Mouse (Mus musculus) activated CD4-positive, CD25-positive, alpha-beta regulatory T cell, adult 4 months (primary cell): ENCODE results near the gene Agap3. TPM values are rescaled to one million over a fixed set of nuclear protein-coding genes. Genes with fewer than 3 reads are reported as not detected.
A peak's percentile ranks its signal among the peaks of the same experiment; 100 is the strongest.

Source experiments
- ATAC-seq: one replicate; pipeline ENCODE4 v1.8.0; 2017
- polyA plus RNA-seq, 2 experiments: library from polyadenylated mRNA; unstranded; fragments of 100-300 nt; shearing (Covaris generic); gene quantifications; one replicate each; pipeline ENCODE4 v1.2.1; 2017

The Agap3 gene
- polyA plus RNA-seq, 2 experiments from 2014 or later: 3.9 to 6.0 TPM

DNA sequence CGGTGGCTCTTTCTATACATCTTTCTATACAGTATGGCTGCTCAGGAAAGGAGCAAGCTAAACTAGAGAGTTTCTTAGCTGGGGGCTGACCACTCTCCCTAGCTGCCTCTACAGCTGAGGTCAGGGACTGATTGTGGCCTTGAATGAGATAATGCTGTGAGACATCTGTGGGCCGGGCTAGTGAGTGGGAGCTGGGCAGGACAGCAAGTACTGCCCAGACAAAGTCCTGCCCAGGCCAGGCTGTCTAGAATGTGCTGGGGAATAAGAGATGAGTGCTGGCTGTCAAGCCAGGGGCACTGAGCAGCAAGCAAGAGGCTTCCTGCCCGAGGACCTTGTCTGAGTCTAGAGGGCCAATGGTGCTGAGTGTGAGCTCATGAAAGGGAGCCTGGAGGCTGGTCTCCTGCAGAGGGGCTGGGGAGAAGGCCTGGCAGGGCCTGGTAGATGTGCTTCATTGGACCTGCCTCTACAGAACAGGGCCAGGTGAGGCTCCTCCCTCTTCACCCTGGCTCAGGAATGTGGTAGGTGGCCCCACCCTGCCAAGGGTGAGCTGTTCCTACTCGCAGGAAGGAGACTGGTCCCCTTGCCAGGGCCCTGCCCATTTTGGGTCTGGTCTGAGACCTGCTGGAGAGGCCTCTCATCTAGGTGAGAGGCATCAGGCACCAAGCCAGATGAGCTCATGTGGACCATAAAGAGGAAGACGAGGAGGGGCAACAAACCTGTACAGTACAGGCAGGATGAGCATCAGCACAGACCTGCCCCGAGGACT, 23.7 kb downstream of the Agap3 start:
- no peak for ATAC-seq

DNA sequence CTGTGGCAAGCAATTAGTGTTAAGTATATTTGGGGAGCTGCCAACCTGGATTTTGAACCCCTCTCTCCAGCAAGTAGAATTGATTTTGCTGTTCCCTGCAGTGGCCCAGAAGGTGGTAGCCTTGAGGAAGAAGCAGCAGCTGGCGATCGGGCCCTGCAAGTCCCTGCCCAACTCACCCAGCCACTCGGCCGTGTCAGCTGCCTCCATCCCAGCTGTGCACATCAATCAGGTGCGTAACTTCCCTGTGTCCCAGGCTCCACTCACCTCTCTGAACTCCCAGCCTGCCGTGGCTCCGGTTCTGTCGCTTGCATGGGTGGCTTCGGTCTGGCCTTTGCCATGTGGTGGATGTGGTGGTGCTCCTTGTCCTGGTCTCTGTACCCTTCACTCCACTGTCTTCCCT, 25.9 kb downstream of the Agap3 start:
- no peak for ATAC-seq

DNA sequence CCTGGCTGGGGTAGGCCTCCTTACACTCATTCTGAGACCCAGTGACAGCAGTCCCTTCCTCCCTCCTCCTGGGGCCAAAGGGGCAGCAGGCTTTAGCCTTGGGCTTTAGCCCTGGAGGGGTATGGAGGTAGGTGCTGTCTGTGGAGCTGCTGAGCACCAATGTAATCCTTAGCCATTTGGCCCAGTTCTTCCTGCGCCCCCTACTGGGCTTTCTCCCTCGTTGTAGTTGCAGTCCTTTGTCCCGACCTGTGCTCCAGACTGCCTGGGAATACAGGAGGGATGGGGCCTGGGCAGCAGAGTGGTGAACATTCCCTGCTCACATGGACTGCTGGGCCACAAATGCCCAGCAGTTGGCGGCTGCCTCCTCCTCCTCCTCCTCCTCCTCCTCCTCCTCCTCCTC, 29.7 kb downstream of the Agap3 start:
- ATAC-seq: no peak

DNA sequence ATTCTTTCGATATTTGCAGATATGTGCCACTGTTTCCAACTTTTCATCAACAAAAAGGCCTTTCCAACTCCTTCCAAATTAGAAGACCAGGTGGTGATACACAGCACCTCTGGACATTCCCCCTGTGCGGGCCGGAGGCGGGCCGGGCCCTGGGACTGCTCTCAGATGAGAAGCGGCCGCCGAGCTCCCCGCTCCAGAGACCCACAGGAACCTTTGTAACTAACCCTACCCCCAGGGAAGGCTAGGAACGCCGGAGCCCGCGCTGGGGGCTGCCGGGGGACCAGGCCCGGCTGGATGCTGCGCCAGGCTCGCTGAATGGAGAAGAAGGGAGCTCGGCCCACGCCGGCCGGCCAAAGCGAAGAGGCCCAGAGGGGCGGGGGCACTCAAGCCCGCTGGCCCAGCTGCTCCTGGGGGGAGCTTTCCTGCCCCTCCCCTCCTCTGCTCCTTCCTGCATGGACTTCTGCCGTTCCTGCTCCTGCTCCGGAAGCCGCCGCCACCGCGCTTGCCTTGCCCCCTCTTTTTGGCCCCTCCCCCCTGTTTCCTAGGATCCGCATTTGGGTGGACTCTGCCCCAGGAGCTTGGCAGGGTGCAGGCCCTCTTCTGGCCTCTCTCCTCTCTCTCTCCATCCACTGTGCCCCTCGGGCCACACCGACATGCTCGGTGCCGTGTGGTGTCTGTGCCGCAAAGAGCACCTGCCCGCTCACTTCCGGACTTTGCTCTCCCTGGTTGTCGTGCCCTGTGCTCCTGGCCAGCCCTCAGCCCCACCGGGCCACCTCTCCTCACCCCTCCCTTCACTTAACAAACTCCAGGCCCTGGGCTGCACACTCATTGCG, 30.5 kb downstream of the Agap3 start:
- ATAC-seq: no peak

GRCm38 (mm10) chr5:24483326-24483725, 31.3 kb downstream of the Agap3 start:
- peak; percentile 57 for ATAC-seq

DNA sequence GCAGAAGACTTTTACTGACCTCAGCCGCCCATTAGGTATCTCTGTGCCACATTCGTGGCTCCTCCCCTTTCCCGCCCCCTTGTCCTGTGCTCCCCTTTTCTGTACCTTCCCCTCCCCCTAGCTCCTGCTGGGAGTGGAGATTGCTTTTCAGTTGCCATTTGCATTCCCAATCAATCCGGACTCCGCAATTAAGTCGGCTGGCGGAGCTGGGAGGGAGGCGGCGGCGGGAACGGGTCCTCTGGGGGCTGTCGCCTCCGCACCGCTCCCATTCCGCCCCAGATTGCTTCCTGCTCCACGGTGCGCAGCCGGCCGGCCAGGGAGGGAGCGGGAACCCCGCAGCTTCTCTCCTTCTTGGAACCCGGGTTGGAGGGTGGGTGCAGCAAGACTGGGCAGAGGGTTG, 33.0 kb downstream of the Agap3 start:
- no peak for ATAC-seq

DNA sequence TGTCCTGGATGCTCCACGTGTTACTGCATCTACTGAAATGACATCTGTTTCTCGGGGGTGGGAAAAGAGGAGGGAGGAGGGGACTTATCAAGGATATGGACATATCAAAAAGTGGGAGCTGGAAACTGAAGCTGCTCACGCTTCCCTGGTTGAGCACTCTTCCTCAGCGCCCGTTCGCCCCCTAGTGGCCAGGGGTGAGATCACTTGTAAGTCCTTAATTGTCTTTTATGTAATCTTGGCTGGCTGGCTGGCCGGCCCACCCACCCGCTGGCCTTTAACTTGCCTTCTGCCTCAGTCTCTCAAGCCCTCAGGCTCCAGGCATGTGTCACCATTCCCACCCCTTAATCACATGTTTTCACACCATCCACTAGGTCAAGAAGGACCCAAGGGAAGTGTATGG, 34.1 kb downstream of the Agap3 start:
- ATAC-seq: no peak

DNA sequence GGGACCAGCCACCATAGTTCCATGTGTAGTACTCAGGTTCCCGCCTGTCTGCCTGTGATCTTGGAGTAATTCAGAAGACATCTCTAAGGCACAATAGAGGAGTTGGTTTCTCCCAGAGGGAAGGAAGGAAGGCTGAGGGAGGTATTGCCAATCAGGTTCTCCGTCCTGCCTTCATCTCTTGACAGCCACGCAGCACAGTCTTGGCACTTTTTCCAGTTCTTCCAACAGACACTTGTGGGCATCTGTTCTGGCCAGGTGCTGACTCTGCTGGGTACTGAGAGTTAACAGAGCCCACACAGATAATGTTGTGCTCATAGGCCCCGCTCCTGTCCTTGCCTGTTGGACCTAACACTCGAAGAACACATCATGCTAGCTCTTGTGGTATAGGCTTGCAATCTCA, 34.8 kb downstream of the Agap3 start:
- no peak for ATAC-seq

DNA sequence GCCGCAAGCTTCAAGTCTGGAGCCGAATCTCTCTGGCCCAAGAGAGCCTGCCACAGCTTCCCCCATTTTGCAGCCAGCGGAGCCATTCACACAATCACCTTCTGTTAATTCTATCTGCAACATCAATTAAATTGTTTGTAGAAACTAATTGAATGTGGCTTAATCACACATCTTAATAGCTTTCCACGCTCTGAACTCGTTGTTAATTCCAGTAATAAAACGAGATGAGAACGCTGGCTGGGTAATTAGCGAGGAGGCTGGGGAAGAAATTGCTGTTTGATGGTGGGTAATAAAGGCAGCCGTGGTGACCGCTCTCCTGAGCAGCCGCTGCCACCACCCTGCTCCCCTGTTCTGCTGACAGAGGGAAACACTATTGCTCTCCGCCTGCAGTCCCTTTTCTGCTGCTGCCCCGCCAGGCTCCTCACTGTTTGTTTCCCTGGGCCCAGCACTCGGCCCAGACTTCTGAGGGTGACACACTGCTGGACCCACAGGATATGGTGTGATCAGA, 38.5 kb downstream of the Agap3 start:
- no peak for ATAC-seq

DNA sequence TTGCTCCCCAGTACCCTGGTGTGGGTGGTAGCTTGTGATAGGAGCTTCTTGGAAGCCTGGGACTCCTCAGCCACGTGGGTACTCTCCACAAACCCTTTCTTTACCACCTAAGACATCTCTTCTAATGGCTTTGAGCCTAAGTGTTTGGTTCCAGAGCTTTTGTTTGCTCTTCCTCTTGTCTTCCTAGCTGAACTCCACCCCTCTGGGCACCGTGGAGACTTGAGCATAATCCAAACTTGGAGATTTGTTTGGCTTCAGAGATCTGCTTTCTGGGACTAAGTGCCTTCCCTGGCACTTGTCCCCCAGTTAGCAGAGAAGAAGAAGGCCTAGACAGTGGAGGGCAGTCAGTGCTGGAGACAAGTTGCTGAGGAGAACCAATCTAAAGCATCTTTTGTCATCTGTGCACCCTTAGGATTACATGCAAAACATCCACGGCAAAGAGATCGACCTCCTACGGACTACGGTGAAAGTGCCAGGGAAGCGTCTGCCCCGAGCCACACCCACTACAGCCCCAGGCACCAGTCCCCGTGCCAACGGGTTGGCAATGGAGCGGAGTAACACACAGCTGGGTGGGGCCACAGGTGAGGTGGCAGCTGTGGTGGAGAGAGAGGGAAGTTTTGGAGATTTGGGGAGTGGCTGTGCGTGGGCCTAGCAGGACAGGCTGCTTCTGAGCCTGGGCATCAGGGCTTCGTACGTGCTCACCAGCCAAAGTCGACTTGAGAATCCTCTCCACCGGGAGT, 40.7 kb downstream of the Agap3 start:
- no peak for ATAC-seq

DNA sequence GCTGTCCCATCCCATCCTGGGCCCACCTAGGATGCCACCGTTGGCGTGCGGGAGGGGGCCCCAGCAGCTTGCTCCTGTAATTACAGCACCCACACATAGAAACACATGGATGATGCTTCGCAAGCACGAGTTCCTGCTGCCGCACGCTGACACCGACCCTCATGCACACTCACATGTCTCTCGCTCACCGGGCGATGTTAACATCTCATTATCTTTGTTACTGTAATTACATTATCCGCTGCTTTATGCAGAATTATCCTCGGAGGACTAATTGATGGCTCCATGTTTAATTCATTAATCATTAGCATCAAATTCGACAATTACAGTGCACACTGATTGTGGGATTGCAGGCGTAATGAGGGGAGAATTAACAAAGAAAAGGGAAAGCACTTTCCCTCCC, 43.0 kb downstream of the Agap3 start:
- no peak for ATAC-seq

- ATAC-seq: no peak
Measured at GRCm38 (mm10) chr5:24496756-24497155, 44.8 kb downstream of the Agap3 start.

- no peak for ATAC-seq
Measured at GRCm38 (mm10) chr5:24497526-24497925, 45.5 kb downstream of the Agap3 start.

DNA sequence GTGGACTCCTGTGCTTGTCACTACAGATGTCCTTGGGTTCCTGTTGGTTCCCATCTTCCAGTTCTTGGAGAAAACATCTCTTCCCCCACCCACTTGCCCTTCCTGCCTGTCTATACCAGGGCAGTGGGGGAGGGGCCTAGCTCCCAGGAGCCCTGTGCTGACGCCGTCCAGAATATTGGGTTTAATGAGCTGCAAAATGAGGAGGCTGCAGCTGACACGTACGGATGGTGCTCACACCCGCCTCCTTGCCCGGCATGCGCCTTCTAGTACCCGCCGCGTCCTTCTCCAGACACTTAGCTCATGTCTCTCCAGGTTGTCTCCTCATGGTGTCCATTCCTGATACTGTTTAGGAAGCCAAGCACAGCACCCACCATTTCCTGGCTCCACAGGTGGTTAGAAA, 47.1 kb downstream of the Agap3 start:
- ATAC-seq: no peak

- no peak for ATAC-seq
Measured at GRCm38 (mm10) chr5:24500851-24501250, 48.9 kb downstream of the Agap3 start.

DNA sequence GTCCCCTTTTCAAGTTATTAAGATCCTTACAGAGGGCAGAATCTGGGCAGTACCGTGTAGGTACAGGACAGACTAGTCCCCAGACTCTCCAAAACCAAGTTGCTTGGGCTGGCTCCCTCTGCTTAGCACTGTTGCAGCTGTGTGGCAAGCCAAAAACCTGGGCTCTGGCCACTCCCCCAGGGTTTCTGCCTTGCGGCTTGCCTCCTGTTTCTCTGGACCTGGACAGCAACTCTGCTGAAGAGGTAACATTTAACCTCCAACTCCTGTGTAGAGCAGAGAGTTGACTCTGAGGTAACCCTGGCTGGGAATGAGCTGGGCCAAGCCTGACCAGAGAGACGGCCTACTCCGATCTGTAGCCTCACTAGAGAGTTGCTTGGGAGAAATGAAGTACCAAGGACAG, 50.8 kb downstream of the Agap3 start:
- ATAC-seq: no peak

DNA sequence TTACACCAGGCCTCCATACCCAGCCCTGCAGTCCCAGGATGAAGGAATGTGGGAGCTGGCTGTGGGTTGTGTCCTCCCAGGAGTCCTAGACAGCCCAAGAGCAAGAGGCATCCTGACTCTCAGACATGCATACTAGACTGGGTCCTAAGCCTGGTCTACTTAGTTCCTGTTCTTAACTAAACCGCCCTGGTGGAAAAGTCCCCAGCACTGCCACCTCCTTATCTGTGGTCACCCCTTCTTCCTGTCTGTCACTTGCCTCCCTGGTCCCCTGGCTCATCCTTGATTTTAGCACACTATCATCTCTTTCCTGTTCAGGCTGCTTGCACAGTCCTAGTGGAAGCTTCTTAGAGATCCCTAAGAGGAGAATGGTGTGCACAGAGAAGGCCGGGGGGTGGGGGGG, 53.5 kb downstream of the Agap3 start:
- peak; percentile 79 for ATAC-seq

DNA sequence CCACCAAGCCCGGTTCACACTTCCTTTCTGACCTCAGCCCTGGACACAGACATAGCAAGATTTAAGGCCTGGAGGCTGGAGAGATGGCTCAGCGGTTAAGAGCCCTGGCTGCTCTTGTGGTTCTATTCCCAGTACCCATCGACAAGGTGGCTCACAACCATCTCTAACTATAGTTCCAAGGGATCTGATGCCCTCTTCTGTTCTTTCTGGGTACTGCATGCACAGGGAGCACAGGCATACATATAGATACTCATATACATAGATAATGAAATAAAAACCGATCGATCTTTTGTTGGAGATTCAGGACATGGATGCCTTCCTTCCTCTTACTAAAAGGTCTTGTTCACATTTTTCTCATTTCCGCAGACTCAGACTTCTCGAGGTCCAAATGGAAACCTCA, 56.4 kb downstream of the Agap3 start:
- no peak for ATAC-seq

DNA sequence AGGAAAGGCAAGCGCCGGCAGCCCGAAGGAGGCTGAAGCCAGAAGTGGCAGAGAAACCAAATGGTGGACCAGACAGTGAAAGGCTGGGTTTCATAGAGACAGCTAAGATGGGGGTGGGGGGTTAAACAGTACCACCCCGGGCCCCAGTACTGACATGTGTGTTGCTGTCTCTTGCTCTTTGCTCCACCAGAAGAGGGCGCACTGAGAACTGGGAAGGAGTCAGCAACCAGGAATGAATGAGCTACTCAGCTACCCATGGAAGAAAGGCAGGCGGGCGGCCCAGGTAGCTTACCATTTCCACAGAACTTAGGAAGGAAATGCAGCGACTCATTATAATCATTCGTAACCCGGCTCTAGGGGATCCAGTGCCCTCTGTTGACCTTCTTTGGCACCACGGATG, 58.7 kb downstream of the Agap3 start:
- ATAC-seq: no peak

DNA sequence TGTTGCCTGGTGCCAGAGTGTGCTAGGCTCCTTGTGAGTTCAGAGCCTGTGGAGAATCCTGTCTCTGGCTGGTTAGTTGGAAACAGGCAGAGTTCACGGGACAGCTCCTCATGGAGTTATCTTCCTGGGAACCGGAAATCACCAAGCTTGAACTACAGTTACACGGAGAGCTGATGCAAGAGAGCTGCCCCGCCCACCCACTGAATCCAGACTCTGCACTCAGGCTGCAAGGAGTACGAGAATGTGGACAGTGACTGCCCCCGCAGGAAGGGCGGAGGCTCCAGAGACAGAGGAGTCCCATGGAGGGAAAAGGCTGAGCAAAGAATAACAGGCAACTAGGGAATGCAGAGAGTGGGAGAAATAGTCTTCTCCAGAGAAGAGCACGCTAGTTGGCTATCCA, 60.3 kb downstream of the Agap3 start:
- no peak for ATAC-seq

DNA sequence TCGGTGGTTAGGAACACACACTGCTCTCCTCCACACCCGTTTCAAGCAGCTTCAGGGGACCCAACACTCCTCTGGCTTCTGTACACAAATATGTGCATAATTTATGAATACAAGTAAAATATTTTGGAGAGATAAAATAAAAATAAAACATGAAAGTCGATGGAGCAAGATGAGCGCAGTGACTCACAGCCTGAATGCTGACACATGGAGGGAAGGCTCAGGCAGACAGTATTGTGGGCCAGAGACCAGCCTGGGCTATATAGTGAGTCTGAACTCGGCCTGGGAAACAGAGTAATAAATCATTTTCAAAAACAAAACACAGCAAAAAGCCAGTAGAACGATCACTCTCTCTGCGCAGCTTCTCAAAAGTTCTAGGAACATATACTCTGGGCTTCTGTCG, 69.4 kb downstream of the Agap3 start:
- ATAC-seq: no peak

DNA sequence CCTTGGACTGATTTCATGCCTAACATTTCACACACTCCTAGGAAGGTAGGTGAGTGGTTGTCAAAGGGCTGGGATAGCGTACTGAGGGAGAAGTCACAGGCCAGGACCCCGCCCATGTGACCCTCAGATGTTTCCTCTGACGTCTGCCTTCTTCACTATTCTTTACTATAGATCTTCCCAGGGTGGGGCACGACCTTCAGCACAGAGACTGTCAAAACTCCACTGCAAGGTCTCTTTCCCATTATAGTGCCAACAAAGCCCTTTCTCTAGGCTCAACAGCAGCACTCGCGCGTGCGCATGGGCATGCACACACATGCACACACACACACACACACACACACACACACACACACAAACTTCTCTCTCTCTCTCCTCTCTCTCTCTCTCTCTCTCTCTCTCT, 71.8 kb downstream of the Agap3 start:
- ATAC-seq: no peak

GRCm38 (mm10) chr5:24524522-24524921, 72.5 kb downstream of the Agap3 start:
- ATAC-seq: no peak
